Mouse (Mus musculus): ENCODE data around the gene Scube2. TPM values are rescaled to one million over a fixed set of nuclear protein-coding genes. Genes with fewer than 3 reads are reported as not detected.

The Scube2 gene
- polyA plus RNA-seq, 1 experiment from 2014 or later: 1.4 TPM

Other genes starting within 250 kb of the Scube2 start
- gene St5, start 162.1 kb downstream of the Scube2 start, polyA plus RNA-seq (2015; fragmentation: Nextera tagmentation; extraction: Ambion mirVana): 22.6 and 25.6 TPM in 2 replicates
- gene Akip1, start 162.0 kb downstream of the Scube2 start, polyA plus RNA-seq (2015; fragmentation: Nextera tagmentation; extraction: Ambion mirVana): 15.5 TPM in 2 replicates
- gene BC051019, start 141.8 kb downstream of the Scube2 start, polyA plus RNA-seq (2015; fragmentation: Nextera tagmentation; extraction: Ambion mirVana): 0.16 and 1.00 TPM in 2 replicates
- gene Ascl3, start 134.0 kb downstream of the Scube2 start, polyA plus RNA-seq (2015; fragmentation: Nextera tagmentation; extraction: Ambion mirVana): 0.42 TPM in 1 of 2 replicates, not detected in the other
- 110 and 113 TPM in 2 replicates for gene Tmem9b, start 112.8 kb downstream of the Scube2 start, polyA plus RNA-seq (2015; fragmentation: Nextera tagmentation; extraction: Ambion mirVana)
- 3.9 and 4.1 TPM in 2 replicates for gene Nrip3, start 83.7 kb downstream of the Scube2 start, polyA plus RNA-seq (2015; fragmentation: Nextera tagmentation; extraction: Ambion mirVana)
- gene Dennd5a, start 94.8 kb upstream of the Scube2 start, polyA plus RNA-seq (2015; fragmentation: Nextera tagmentation; extraction: Ambion mirVana): 41.6 and 42.5 TPM in 2 replicates
- 69.5 and 75.6 TPM in 2 replicates for gene Tmem41b, start 121.2 kb upstream of the Scube2 start, polyA plus RNA-seq (2015; fragmentation: Nextera tagmentation; extraction: Ambion mirVana)
- 42.2 and 42.7 TPM in 2 replicates for gene Ipo7, start 152.6 kb upstream of the Scube2 start, polyA plus RNA-seq (2015; fragmentation: Nextera tagmentation; extraction: Ambion mirVana)
- gene Zfp143, start 195.5 kb upstream of the Scube2 start, polyA plus RNA-seq (2015; fragmentation: Nextera tagmentation; extraction: Ambion mirVana): 17.9 and 19.9 TPM in 2 replicates